Mouse (Mus musculus) lung, adult 18-20 months (tissue): Measurements from ENCODE around the gene Zfp273.
"Not testable (repeated sequence)": the region's sequence is repeated elsewhere in the genome, so short reads cannot be mapped to it uniquely, and the experiment has no call there.

Source experiments
- DNase-seq, 2 experiments: peaks; one replicate each; pipeline ENCODE4 v3.0.0; 2022; ENCODE audit warnings: mixed read lengths in 2 of 2

The Zfp273 gene

GRCm38 (mm10) chr13:67813710-67814660, at the start of gene Zfp273:
Zfp273 (plus strand) TSS chr13:67813740.
- peak; percentile 80 to 81 for DNase-seq

- DNase-seq, result peak; percentile 60 to 84
Observed at GRCm38 (mm10) chr13:67779265-67780221, 34.0 kb upstream of the Zfp273 start, which contains the start of gene Zfp493. Zfp493 (plus strand) TSS chr13:67779693.

- no peak for DNase-seq
Observed at GRCm38 (mm10) chr13:67791921-67792455, 21.6 kb upstream of the Zfp273 start.

GRCm38 (mm10) chr13:67798618-67799017, 14.9 kb upstream of the Zfp273 start:
- no peak for DNase-seq

- DNase-seq, result not testable (repeated sequence)
Observed at GRCm38 (mm10) chr13:67799151-67799550, 14.4 kb upstream of the Zfp273 start.

- DNase-seq, result no peak
Observed at GRCm38 (mm10) chr13:67811651-67812210, 1.8 kb upstream of the Zfp273 start.

GRCm38 (mm10) chr13:67812961-67813709, 405 bp upstream of the Zfp273 start:
- DNase-seq, result no peak

- no peak for DNase-seq
Observed at GRCm38 (mm10) chr13:67818636-67819035, 5.1 kb downstream of the Zfp273 start.

- DNase-seq, result peak; percentile 53 to 66
Observed at GRCm38 (mm10) chr13:67830911-67831336, 17.4 kb downstream of the Zfp273 start, which contains the start of gene Gm10037. Gm10037 (plus strand) TSS chr13:67831106.

- DNase-seq, result not testable (repeated sequence)
Observed at GRCm38 (mm10) chr13:67833137-67833536, 19.6 kb downstream of the Zfp273 start.

- no peak for DNase-seq
Observed at GRCm38 (mm10) chr13:67843775-67844118, 30.2 kb downstream of the Zfp273 start.

GRCm38 (mm10) chr13:67844119-67844852, 30.7 kb downstream of the Zfp273 start:
- peak; percentile 8 to 42 for DNase-seq

GRCm38 (mm10) chr13:67844853-67845194, 31.3 kb downstream of the Zfp273 start:
- DNase-seq, result no peak

GRCm38 (mm10) chr13:67850361-67850760, 36.8 kb downstream of the Zfp273 start:
- no peak for DNase-seq

GRCm38 (mm10) chr13:67853130-67853529, 39.6 kb downstream of the Zfp273 start:
- DNase-seq, result no peak

GRCm38 (mm10) chr13:67853983-67854382, 40.4 kb downstream of the Zfp273 start:
- DNase-seq, result no peak

- DNase-seq, result no peak
Observed at GRCm38 (mm10) chr13:67857317-67857716, 43.8 kb downstream of the Zfp273 start.

- DNase-seq, result no peak
Observed at GRCm38 (mm10) chr13:67862508-67862907, 49.0 kb downstream of the Zfp273 start.

- DNase-seq, result no peak
Observed at GRCm38 (mm10) chr13:67863026-67863425, 49.5 kb downstream of the Zfp273 start, which contains the start of gene BC048507. BC048507 (plus strand) TSS chr13:67863326.

- DNase-seq, result no peak
Observed at GRCm38 (mm10) chr13:67864764-67865350, 51.3 kb downstream of the Zfp273 start.

- no peak for DNase-seq
Observed at GRCm38 (mm10) chr13:67867899-67868298, 54.4 kb downstream of the Zfp273 start.
